Mouse (Mus musculus) thymus, postnatal 36 days (tissue): ENCODE results near the gene Selenon.
A peak's percentile ranks its signal among the peaks of the same experiment; 100 is the strongest.

Source experiments
- DNase-seq, 2 experiments: peaks; one replicate each; pipeline ENCODE4 v3.0.0; 2022; ENCODE audit warnings: mixed read lengths in 2 of 2

The Selenon gene

DNA sequence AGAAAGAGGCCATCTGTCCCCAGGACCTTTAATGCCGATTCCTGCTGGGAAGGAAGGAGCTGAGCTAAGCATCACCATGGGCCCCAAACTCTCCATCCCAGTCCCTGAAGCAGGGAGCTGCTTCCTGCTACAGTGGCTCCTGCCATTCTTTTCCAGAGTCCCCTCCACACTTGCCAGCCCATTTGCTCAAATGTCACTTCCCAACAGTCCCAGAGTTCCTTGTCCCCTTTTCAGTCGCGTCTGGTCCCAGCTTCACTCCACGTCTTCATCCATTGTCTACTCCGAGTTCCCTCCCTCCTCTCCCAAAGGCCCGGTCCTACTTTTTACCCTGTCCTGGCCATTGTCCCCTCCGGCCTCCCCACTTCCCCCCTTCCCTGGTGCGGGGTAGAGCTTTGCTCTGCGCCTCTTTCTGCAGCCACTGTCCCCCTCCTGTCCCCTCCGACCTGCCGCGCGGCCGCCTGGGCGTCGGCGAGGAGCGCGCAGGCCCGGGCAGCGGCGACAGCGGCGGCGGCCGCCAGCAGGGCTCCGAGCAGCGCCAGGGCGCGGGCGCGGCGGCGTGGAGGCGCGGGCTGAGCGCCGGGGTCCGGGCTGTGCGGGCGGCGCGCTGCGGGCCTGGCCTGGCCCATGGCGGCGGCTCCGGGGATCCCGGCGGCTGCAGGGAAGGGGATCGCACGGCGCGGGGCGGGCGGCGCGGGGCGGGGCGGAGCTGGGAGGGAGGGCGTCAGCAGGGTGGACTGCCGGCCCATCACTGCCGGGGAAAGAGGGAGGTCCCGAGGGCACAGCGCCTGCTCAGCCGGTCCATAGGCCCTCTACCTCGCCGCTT lies at the start of gene Selenon:
Selenon (minus strand) TSS at position 673 of the 823 bp plus-strand sequence.
- DNase-seq: no peak

DNA sequence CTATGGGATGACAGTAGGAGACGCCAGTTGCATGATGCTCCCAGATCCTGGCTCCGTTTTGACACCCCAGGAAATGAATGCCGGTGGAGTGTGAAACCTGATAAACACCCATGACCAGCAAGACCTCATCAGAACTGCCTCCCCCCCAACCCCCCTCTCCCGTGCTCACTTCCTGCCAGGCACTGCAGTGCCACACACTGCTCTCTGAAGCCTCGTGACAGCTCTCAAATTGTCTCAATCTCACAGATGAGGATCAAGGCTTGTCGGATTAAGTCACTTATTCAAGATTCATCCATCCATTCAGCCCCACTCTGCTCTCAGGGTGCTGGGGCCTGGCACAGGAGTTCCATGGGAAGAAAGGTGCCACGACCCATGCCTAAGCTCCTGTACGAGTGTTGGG lies 49.4 kb upstream of the Selenon start:
- no peak for DNase-seq

DNA sequence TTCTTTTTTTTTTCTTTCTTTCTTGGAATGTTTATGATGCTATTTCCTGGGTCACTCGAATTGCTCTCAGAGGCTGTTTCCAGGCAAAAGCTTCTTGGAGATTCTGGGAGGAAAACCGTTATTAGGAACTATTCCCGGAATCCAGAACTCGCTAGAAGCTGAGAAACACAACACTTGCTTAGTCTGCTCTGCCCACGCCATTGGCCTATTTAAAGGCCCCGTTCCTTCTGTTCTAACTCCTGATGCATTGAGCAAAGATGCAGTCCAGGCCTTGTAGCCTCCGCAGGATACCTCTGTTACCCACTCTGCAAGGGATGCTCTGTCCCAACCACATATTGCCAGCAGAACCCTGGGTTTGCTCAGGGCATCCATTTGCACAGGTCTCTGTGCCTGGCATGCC lies 48.8 kb upstream of the Selenon start:
- no peak for DNase-seq

GRCm38 (mm10) chr4:134600060-134600459 lies 48.1 kb upstream of the Selenon start:
- no peak for DNase-seq

- no peak for DNase-seq
Measured at GRCm38 (mm10) chr4:134596816-134597692, 45.1 kb upstream of the Selenon start.

- no peak for DNase-seq
Measured at GRCm38 (mm10) chr4:134594731-134595439, 42.9 kb upstream of the Selenon start.

DNA sequence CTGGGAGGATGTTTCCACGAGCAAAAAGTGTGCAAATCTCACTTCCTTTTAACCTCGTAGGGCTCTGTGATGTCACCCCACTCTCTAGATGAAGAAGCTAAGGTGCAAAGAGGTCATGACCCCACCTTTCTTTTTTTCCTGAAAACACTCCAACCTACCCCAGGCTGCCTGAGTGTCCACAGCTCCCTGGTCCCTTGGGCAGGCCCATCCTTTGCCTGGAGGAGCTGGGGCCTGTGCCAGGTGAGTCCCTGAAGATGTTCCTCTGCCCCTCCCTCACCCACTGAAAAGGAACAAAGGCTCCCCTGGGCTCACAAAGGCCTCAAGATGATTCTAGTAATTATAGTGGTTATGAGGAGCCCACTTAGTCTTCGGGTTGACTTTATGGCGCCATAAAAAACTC lies 40.5 kb upstream of the Selenon start:
- DNase-seq: no peak

GRCm38 (mm10) chr4:134591506-134592061 lies 39.6 kb upstream of the Selenon start:
- DNase-seq: no peak

GRCm38 (mm10) chr4:134590227-134590926 lies 38.4 kb upstream of the Selenon start:
- DNase-seq: peak in 1 of 2 experiments; percentile 23

DNA sequence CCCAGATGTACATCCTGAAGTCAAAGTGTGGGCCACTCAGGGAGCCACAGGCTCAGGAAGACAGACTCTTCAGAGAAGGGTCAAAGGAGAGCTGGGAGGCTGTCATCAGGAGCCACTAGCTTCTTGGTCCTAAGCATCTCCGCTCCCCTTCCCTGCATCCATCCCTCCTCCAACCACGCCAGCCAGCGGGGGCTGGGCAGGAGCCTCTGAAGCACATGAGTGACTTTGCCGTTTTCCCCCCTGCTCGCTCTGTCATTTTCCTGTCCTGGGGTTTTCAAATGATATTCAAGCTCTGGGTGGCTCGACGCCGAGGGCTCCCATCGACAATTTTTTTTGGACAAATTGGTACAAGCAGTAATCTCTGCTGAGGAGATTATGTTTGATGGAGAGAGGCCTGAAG lies 37.8 kb upstream of the Selenon start:
- DNase-seq: no peak

- DNase-seq: no peak
Measured at GRCm38 (mm10) chr4:134588951-134589350, 37.0 kb upstream of the Selenon start.

GRCm38 (mm10) chr4:134588287-134588686 lies 36.3 kb upstream of the Selenon start:
- no peak for DNase-seq

DNA sequence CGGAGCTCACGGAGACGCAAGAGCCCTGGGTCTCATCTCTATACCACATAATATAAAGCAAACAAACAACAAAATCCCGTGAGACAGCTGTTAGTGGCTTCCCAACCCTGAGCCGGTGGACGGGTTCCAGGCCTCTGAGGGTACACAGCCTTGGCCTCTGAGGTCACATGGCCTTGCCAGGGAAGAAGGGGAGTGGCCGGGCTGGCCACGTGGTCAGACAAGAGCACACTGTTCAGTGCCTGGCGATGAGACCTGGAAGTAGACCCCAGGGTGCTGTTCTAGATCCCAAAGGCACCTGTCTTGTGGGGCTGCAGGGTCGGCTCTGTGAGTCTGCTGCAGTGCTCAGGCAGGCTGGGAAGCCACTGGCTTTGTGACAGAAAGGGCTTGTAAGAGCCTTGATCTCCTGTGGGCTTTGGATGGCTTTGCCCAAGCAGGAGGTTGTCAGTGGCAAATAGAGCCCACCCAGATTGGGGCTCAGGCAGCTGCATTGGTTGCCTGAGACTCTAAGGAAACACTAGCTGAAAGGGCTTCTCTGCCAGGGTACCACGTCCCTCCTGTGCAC lies 35.8 kb upstream of the Selenon start:
- no peak for DNase-seq

DNA sequence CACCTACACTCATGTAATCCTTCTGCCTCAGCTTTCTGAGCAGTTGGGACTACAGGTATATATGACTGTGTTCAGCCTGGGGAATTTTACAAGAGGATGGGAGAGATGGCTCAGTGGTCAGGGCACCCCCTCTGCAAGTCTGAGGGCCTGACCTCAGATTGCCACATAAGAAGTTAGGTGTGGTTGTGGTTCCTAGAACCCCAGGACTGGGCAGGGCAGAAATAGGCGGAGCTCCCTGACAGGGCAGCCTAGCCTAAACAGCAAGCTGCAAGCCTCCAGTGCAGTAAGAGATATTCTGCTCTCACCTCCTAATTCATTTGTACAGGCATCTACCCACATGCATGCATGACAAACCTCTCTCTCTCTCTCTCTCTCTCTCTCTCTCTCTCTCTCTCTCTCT lies 34.7 kb upstream of the Selenon start:
- no peak for DNase-seq

DNA sequence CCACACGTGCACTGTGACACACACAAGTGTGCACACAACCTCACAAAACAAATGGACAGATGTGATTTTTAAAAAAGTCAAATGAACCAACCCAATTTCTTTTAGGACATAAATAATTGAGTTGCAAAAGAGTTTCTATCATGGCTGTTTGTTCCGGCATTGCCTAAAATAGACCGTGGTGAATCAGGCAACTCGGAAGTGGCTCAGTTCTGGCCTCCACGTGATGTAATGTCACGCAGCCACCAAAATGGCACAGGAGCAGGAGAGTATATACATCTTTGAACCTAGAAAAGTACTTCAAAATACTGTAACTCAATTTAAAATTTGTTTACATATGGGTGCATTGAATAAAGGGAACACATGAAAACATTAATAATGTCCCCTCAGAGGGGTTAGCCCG lies 34.2 kb upstream of the Selenon start:
- DNase-seq: no peak

- peak; percentile 28 to 48 for DNase-seq
Measured at GRCm38 (mm10) chr4:134583513-134583912, 31.5 kb upstream of the Selenon start.

DNA sequence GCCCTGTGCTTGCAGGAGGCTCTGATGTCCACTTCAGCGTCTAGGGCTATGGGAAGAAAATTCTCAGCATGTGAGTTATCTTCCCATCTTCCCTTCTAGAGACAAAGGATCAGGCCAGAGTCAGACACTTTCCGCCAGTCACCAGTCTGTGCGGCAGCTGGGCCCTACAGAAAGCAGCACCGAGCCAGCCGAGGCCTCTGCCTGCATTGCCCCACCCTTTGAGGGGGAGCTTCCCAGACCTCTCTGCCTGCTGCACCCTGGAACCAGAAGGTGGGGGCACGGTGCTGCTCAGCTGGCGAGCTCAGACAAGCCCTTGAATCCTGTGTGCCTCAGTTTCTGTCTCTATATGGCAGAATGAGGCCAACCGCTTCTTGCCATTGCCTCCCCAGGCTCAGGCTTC lies 29.4 kb upstream of the Selenon start:
- DNase-seq: no peak

DNA sequence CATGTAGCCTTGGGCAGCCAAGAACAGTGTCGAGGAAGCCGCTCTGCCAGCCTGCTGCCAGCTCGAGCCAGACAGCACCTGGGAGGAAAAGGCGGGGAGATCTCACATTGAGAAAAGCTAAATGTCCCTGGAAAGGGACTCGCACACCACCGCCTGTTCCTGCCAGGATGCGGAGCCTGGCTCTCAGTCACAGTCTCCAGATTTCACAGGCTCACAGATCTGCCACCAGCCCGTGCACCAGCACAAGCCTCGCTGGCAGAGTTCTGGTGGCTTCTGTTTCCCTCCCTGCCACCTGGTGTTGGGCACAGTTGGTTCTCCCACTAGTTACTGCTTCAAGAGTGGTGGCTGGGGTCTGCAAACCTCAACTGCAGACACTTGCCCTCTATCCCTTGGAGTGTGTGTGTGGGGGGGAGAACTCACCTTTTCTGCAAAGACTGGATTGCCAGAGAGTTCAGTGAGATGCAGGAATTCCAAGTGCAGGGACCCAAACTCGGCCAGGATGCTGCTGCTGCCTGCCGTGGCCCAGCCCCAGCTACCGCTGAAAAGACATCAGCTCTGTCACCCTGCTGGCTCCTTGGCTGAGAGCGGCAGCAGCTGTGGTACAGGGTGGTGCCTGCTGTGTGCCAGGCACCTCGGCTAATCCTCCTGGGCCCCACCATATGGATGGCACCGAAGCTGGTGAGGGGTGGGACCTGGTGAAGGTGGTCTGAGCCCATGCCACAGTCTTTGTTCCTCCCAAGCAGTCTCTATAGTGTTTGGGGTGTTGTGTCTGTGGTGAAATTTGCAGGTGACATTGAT lies 28.6 kb upstream of the Selenon start:
- DNase-seq: no peak

GRCm38 (mm10) chr4:134579620-134580019 lies 27.7 kb upstream of the Selenon start:
- DNase-seq: no peak

DNA sequence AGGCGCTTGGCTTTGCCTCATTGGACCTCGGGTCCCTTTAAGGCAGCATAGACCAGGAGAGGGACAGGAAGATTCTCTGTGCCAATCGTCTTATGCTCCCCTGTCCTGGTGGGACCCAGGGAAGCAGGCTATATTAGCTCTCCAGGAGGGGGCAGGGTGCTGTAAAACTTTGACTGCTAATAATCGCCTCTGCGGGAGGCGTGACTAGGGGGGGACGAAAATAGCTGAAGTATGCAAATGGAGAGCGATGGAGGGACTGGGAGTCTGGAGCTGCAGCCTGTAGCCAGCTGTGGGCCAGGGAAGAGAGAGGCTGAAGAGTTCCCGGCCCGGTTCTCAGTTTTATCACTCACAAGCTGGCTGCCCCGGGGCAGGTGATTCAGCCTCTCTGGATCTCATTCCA lies 27.2 kb upstream of the Selenon start:
- no peak for DNase-seq

- no peak for DNase-seq
Measured at GRCm38 (mm10) chr4:134578407-134578806, 26.4 kb upstream of the Selenon start.
